Mouse (Mus musculus) macrophage (primary cell): Measurements from ENCODE around the gene Drd4. TPM values are rescaled to one million over a fixed set of nuclear protein-coding genes. Genes with fewer than 3 reads are reported as not detected.

ENCODE experiments used
- H3K27ac ChIP-seq: fragments of 350-480 bp; formaldehyde crosslinking; 2 replicates; pipeline ENCODE4 v1.9.0; 2021
- H3K36me3 ChIP-seq: fragments of 350-480 bp; formaldehyde crosslinking; 2 replicates; pipeline ENCODE4 v1.9.0; 2021; ENCODE audit errors: inconsistent target
- H3K4me3 ChIP-seq: fragments of 350-480 bp; formaldehyde crosslinking; 2 replicates; pipeline ENCODE4 v1.9.0; 2021; ENCODE audit errors: inconsistent target
- H3K79me2 ChIP-seq: fragments of 350-480 bp; formaldehyde crosslinking; 2 replicates; pipeline ENCODE4 v1.9.0; 2021; ENCODE audit errors: inconsistent target
- WGBS: methylation state at CpG from one replicate; pipeline ENCODE4 v1.1.7; 2026; ENCODE audit warnings: inconsistent platforms; ENCODE audit not compliant: missing documents; 5-methylcytosine and 5-hydroxymethylcytosine counted together
- polyA plus RNA-seq: library from polyadenylated mRNA; stranded (reverse); fragments of 250-400 nt; gene quantifications from 3 replicates; pipeline ENCODE4 v1.2.4, GENCODE M21; 2018; ENCODE audit warnings: inconsistent platforms

Gene Drd4
- polyA plus RNA-seq, 1 experiment from 2014 or later = not detected

DNA sequence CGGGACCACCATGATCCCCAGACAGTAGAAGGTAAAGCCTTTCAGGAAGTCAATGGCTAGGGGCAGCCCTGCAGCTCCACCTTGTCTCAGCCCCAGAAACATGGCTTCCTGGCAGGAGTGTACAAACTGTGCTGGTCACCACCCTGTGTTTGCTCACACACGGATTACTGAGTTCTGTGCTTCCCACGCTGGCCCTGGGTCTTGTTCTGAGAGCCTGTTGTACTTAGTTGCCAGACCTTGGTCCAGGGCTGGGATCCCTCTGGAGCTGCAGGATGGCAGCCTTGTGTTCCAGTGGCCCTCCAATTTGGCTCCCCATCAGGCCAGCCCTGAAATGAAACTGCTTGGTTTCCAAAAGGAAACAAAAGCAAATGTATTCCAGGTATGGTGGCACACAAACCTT is 44.5 kb downstream of the Drd4 start:
- Histone ChIP-seq H3K79me2 (no peaks in the 10 kb centered on the region), H3K27ac (no peak overlapping the region), H3K4me3 (no peak overlapping the region), H3K36me3 (peaks cover 33% of the 10 kb centered on the region)
- WGBS = 100% methylated on average over 3 of the region's 3 CpGs

- Histone ChIP-seq H3K79me2 (no peaks in the 10 kb centered on the region), H3K27ac (no peak overlapping the region), H3K36me3 (peaks cover 31% of the 10 kb centered on the region), H3K4me3 (no peak overlapping the region)
- 76% methylated on average over 3 of the region's 3 CpGs for WGBS
Measured at GRCm38 (mm10) chr7:141337716-141338416, 46.1 kb downstream of the Drd4 start.

- Histone ChIP-seq H3K79me2 (no peaks in the 10 kb centered on the region), H3K27ac (no peak within 1 kb of the TSS), H3K36me3 (peaks cover 24% of the 10 kb centered on the region; the same call in 1 of the 2 replicates), H3K4me3 (no peak within 1 kb of the TSS)
- WGBS = 20% methylated on average over 23 of the region's 23 CpGs
Measured at GRCm38 (mm10) chr7:141338576-141339131, 46.8 kb downstream of the Drd4 start, which contains the start of gene Eps8l2. TSS of gene Eps8l2 (plus strand) at chr7:141338880.

- Histone ChIP-seq H3K79me2 (no peaks in the 10 kb centered on the region), H3K27ac (no peak overlapping the region), H3K36me3 (peaks cover 17% of the 10 kb centered on the region; the same call in 1 of the 2 replicates), H3K4me3 (no peak overlapping the region)
- WGBS = 83% methylated on average over 17 of the region's 20 CpGs
Measured at GRCm38 (mm10) chr7:141339215-141339920, 47.6 kb downstream of the Drd4 start.

- WGBS = 94% methylated on average over 7 of the region's 7 CpGs
- Histone ChIP-seq H3K27ac (no peak overlapping the region), H3K4me3 (no peak overlapping the region), H3K36me3 (peaks cover 11% of the 10 kb centered on the region; the same call in 1 of the 2 replicates), H3K79me2 (no peaks in the 10 kb centered on the region)
Measured at GRCm38 (mm10) chr7:141340023-141340422, 48.2 kb downstream of the Drd4 start.

GRCm38 (mm10) chr7:141340476-141340875 is 48.7 kb downstream of the Drd4 start:
- H3K36me3 ChIP-seq = peaks cover 8% of the 10 kb centered on the region; the same call in 1 of the 2 replicates
- H3K79me2 ChIP-seq = no peaks in the 10 kb centered on the region
- H3K27ac ChIP-seq = no peak overlapping the region
- H3K4me3 ChIP-seq = no peak overlapping the region
- WGBS = 92% methylated on average over 5 of the region's 6 CpGs

GRCm38 (mm10) chr7:141341689-141342226 is 50.0 kb downstream of the Drd4 start:
- Histone ChIP-seq H3K27ac (no peak overlapping the region), H3K36me3 (no peaks in the 10 kb centered on the region), H3K4me3 (no peak overlapping the region), H3K79me2 (no peaks in the 10 kb centered on the region)
- WGBS = 95% methylated on average over 9 of the region's 10 CpGs

DNA sequence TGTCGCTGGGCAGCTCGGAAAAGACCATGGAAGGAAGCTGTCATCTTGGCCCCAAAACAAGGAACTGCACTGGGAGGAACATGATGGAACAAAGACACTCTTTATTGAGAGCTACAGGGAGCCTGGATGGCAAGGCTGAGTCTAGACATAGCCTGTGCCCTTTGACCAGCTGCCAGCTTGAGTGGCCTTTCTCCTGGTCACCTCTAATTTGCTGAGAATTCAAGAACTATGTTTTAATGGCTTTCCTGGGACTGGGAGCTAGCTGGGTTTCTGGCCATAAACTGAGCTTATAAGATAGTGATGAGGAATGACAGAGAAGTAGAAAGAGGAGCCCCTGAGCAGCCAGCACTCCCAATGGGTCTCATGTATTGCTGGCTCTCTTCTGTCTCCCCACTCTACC is 51.4 kb downstream of the Drd4 start:
- no peak overlapping the region for H3K27ac ChIP-seq
- no peaks in the 10 kb centered on the region for H3K36me3 ChIP-seq
- no peak overlapping the region for H3K4me3 ChIP-seq
- WGBS = 72% methylated on average over 2 of the region's 2 CpGs
- H3K79me2 ChIP-seq = no peaks in the 10 kb centered on the region

GRCm38 (mm10) chr7:141343696-141344095 is 51.9 kb downstream of the Drd4 start:
- Histone ChIP-seq H3K79me2 (no peaks in the 10 kb centered on the region), H3K4me3 (no peak overlapping the region), H3K27ac (no peak overlapping the region), H3K36me3 (no peaks in the 10 kb centered on the region)
- WGBS = 90% methylated on average over 7 of the region's 7 CpGs

- Histone ChIP-seq H3K79me2 (no peaks in the 10 kb centered on the region), H3K36me3 (no peaks in the 10 kb centered on the region), H3K27ac (no peak overlapping the region), H3K4me3 (no peak overlapping the region)
- 59% methylated on average over 5 of the region's 5 CpGs for WGBS
Measured at GRCm38 (mm10) chr7:141344787-141345186, 53.0 kb downstream of the Drd4 start.

Other genes with a start within 250 kb of the Drd4 start
- gene B4galnt4, start 230.9 kb upstream of the Drd4 start, polyA plus RNA-seq = not detected in 3 replicates
- not detected in 3 replicates for gene Pkp3, start 213.8 kb upstream of the Drd4 start, polyA plus RNA-seq
- gene Sigirr, start 191.4 kb upstream of the Drd4 start, polyA plus RNA-seq = 0.50 to 2.0 TPM (median 0.58 TPM) in 3 replicates
- gene Ano9, start 174.2 kb upstream of the Drd4 start, polyA plus RNA-seq = not detected in 3 replicates
- gene Ptdss2, start 169.6 kb upstream of the Drd4 start, polyA plus RNA-seq = 12.0 to 19.0 TPM (median 15.6 TPM) in 3 replicates
- gene Rnh1, start 119.1 kb upstream of the Drd4 start, polyA plus RNA-seq = 93.2 to 290 TPM (median 289 TPM) in 3 replicates
- 31.1 to 73.7 TPM (median 35.0 TPM) in 3 replicates for gene Hras, start 98.0 kb upstream of the Drd4 start, polyA plus RNA-seq
- gene Lrrc56, start 97.8 kb upstream of the Drd4 start, polyA plus RNA-seq = 1.2 to 3.9 TPM (median 2.3 TPM) in 3 replicates
- not detected in 3 replicates for gene Lmntd2, start 77.9 kb upstream of the Drd4 start, polyA plus RNA-seq
- 0.60 to 3.0 TPM (median 2.4 TPM) in 3 replicates for gene Rassf7, start 76.1 kb upstream of the Drd4 start, polyA plus RNA-seq
- 36.7 to 44.4 TPM (median 42.6 TPM) in 3 replicates for gene Phrf1, start 63.2 kb upstream of the Drd4 start, polyA plus RNA-seq
- gene Irf7, start 25.5 kb upstream of the Drd4 start, polyA plus RNA-seq = 119 to 344 TPM (median 190 TPM) in 3 replicates
- gene Cdhr5, start 15.2 kb upstream of the Drd4 start, polyA plus RNA-seq = not detected in 3 replicates
- not detected in 3 replicates for gene Sct, start 12.9 kb upstream of the Drd4 start, polyA plus RNA-seq
- gene Deaf1, start 35.7 kb downstream of the Drd4 start, polyA plus RNA-seq = 14.6 to 16.7 TPM (median 16.5 TPM) in 3 replicates
- gene Tmem80, start 35.7 kb downstream of the Drd4 start, polyA plus RNA-seq = 10.2 to 25.3 TPM (median 18.7 TPM) in 3 replicates
- not detected in 3 replicates for gene Eps8l2, start 46.9 kb downstream of the Drd4 start, polyA plus RNA-seq
- 238 to 467 TPM (median 415 TPM) in 3 replicates for gene Taldo1, start 100.2 kb downstream of the Drd4 start, polyA plus RNA-seq
- 8.0 to 25.6 TPM (median 17.6 TPM) in 3 replicates for gene Gatd1, start 122.1 kb downstream of the Drd4 start, polyA plus RNA-seq
- gene Cend1, start 137.5 kb downstream of the Drd4 start, polyA plus RNA-seq = not detected in 3 replicates
- 12.7 to 36.5 TPM (median 27.8 TPM) in 3 replicates for gene Slc25a22, start 145.9 kb downstream of the Drd4 start, polyA plus RNA-seq
- 1.5 to 4.4 TPM (median 1.7 TPM) in 3 replicates for gene Pidd1, start 152.0 kb downstream of the Drd4 start, polyA plus RNA-seq
- gene Rplp2, start 155.4 kb downstream of the Drd4 start, polyA plus RNA-seq = 766 to 855 TPM (median 779 TPM) in 3 replicates
- 36.1 to 135 TPM (median 74.0 TPM) in 3 replicates for gene Pnpla2, start 163.2 kb downstream of the Drd4 start, polyA plus RNA-seq
- 15.7 to 22.0 TPM (median 19.0 TPM) in 3 replicates for gene Cracr2b, start 169.1 kb downstream of the Drd4 start, polyA plus RNA-seq
- 58.4 to 83.6 TPM (median 60.3 TPM) in 3 replicates for gene Cd151, start 175.4 kb downstream of the Drd4 start, polyA plus RNA-seq
- 8.3 to 22.8 TPM (median 12.8 TPM) in 3 replicates for gene Polr2l, start 183.1 kb downstream of the Drd4 start, polyA plus RNA-seq
- gene Tspan4, start 183.2 kb downstream of the Drd4 start, polyA plus RNA-seq = 48.8 to 142 TPM (median 129 TPM) in 3 replicates
- gene Chid1, start 247.9 kb downstream of the Drd4 start, polyA plus RNA-seq = 23.1 to 31.1 TPM (median 25.0 TPM) in 3 replicates